Mouse (Mus musculus) erythroblast, adult 5-6 weeks (primary cell): ENCODE data around the gene Cyth1. TPM values are rescaled to one million over a fixed set of nuclear protein-coding genes. Genes with fewer than 3 reads are reported as not detected.

Experiments used
- ATAC-seq: replicated peaks from 2 replicates; pipeline ENCODE4 v1.8.0; 2016; ENCODE audit warnings: moderate number of reproducible peaks, mild to moderate bottlenecking, moderate TSS enrichment, inconsistent platforms; ENCODE audit not compliant: poor library complexity, low FRiP score, severe bottlenecking
- total RNA-seq, 2 experiments: library from RNA; stranded (forward) in 1 of 2; stranded (reverse) in 1 of 2; fragments of 150-400 nt in 1 of 2; fragments of 200-764, 138-1000 nt in 1 of 2; gene quantifications; 2 replicates each; pipeline versions ENCODE4 v1.2.3 to v1.2.4; 2015 to 2017; ENCODE audit warnings: low replicate concordance in 2 of 2

Gene Cyth1
- total RNA-seq, 2 experiments from 2014 or later = 6.0 to 14.4 TPM

DNA sequence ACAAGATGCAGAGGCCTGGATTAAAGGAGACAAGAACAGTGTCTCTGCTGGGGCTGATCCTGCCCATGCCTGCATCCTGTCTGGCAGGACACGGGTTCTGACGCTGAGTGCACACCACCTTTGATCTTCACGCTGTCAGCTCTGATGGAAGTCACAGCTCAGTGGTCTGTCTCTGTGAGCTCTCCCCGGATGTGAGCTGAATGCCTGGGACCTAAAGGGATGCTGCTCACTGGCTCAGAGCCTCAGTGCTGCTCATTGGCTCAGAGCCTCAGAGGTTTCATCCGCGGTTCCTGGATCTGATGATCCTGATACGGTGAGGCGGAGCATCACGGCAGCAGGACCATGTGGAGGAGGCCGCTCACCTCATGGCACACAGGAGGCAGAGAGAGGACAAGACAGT is 86.1 kb downstream of the Cyth1 start:
- no peak for ATAC-seq

DNA sequence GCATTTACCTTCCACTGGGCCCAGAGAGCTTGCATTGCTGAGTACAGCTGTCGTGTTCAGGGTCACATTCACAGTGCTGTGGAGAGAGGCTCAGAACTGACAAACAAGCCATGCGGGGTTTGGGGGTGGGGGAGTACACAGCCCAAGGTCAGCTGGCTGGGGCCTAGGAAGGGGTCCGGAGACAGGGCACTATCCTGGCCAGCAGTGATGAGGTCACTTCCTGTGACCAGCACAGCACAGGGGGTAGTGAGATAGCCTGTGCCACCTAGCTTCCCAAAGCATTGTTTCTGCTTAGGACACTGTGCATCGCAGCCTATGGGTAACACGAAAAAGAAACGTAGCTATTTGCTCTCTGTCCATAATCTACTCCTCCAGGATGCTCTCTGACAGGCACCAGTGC is 87.2 kb downstream of the Cyth1 start:
- no peak for ATAC-seq

DNA sequence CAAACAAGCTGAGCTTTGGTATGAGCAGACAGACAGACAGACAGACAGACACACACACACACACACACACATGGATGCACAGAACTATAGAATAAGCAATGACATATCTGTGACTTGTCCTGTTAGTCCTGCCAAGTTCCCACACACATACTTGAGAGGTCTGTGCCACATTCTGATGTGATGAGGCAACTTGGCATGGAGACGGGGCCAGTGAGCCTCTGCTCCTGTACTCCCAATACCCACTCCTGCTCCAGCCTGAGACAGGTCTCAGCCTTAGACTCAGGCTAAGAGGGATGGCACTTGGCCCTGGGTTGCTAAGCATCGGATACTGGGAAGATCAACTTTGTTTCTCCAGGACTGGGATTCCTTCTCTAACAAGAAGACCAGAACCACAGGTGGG is 87.6 kb downstream of the Cyth1 start:
- no peak for ATAC-seq

DNA sequence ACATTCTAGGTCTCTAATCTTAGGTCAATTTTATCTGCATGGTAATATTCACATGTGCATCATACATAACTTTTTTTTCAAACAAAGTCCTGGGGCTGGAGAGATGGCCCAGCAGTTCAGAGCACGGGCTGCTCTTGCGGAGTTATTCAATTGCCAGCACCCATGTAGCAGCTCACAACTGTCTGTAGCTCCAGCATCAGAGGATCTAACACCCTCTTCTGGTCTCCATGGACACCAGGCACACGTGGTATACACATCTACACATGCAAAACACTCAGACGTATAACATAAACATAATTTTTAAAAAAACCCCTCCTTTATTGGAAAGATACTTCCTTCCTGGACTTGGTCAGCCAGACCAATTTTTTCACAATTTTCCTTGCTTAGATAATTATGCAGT is 89.6 kb downstream of the Cyth1 start:
- ATAC-seq = no peak

DNA sequence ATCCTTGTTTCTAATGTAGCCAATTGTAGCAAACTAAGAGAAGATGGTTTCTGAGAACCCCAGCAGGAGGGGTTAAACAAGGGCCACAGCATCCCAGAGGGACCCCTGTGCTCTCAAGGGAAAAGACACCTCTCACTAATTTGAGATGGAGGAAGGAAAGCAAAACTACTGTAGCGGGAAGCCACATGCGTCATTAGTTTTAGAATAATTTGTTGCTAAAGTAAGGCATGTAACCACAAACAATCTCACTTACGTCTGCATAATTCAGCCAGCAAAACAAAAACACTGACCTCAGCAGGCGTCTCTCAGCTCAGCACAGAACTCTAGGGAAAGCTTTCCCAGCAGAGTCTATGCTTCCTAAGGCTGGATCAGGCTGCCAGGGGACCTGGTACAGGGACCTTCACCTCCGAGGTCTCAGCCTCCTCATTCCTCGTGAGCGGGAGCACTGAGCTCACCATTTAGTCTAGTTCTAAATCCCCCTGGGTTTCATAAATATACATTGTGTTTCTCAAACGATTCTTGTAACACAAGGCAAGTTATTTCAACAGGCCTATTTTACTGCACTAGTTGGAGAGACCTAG is 91.8 kb downstream of the Cyth1 start:
- no peak for ATAC-seq

DNA sequence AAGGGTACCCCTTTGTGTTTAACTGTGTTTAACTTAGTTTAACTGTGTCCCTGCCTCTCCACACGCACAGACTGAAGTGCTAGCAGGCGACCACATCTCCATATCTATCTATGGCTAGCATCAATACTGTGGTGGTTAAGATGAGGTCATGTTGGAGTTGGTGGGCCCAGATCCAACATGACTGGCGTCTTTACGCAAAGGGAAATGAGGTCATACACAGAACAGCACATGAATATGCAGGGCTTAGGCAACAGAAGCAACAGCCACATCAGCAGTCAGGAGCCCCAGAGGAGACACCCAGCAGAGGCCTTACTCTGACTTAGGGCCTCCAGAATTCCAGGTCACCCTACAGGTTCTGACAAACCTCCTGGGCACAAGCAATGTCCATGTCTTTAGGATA is 95.4 kb downstream of the Cyth1 start:
- ATAC-seq = no peak

DNA sequence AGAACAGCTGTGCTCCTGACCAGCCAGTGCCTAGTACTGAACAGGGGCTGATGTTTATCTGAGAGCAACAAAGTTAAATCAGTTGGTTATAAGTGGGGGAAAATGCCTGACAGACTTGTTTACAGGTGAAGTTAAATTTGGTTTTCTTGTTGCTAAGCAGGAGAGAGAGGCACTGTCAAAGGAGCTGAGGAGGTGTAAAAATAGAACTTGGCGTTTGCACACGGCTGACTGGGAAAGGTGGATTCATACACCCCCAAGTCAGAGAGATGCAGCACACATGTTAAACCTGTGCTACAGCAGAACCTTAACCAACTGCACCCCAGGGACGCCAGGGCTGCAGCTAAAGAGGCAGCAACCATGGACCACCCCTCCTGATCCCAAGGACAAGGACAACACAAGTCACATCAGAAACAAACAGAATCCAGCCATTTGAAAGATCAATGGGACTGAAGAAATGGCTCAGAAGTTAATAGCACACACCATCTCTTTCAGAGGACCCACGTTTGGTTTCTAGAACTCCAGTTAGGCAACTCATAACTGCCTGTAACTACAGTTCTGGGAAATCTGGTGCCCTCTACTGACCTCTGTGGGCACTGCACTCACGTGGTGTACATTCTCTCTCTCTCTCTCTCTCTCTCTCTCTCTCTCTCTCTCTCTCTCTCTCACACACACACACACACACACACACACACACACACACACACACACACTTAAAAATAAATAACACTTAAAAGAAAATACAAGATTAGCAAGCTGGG is 96.8 kb downstream of the Cyth1 start:
- no peak for ATAC-seq

DNA sequence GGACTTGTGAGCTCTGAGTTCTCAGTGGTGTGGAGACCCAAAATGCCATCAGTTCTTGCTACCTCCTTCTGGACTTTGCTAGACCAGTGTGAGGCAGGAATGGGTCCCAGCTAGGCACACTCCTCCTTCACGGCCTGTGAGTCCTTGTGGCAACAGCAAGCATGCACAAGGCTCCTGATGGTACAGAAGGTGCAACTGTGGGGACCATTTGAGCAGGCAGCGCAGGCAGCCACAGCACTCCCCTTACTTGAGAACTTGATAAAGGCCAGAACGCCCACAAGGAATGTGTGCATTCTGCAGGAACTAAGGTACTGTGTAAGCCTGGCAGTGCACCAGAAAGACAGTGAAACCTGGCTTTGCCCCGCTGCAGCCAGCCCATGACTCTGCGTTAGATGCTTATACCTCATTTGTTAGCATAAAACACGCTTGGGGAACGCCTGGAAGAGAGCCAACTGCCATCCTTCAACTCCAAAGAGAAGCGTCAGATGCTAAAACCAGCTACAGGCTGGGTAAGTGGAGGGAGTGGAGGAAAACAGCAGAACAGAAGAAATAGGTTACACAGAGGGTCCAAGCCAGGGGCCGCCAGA is 98.2 kb downstream of the Cyth1 start:
- ATAC-seq = no peak

DNA sequence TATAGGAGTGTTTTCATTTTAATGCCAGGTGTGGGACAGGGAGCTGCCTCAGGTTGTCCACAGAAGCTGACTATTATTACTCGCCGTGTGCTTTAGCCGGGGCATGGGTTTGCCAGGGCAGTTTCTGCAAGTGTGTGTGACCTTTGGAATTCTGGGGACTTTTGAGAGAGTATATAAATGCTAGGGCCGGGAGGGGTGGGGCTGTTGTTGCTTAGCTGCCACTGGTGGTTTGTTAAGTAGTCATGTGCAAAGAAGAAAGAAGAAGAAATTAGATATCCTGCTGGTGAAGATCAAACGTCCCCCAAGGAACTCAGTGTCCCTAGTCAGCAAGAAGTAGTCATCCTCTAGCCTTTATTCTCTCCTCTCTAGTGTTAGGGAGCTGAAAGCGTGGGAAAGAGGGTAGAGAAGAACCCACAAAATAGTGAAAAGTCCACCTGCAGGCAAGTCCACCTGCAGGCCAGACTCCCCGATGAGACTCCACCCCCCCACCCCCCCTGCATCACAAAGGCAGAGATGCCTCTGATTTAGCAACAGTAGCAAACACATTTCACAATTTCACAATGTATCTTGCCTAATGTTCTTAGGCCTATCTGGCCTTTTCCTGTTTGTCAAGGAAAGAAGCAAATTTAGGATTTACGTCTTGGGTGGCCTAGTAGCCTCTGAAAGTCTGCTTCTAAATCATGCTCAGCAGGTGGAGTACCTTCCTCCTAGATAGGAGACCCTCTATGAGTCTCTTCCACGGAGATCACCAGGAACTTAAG is 100.3 kb downstream of the Cyth1 start:
- no peak for ATAC-seq

DNA sequence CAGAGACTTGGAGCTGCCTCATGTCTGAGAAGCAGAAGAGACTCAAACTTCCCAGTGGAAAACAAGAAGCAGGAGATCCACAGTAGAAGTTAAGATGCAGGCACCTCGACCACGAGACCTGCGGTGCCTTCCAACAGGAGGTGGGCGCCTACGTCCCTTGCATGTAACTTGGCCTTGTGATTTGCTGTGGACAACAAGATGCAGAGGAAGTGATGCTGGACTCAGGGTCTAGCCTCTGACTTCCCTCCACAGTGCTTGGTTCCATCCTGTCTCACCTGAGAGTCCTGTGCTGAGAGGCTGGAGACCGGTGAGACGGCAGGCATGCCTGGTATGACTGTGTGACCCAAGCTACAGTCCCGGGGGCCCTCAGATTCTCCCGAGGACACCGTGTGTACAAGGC is 101.9 kb downstream of the Cyth1 start:
- no peak for ATAC-seq

DNA sequence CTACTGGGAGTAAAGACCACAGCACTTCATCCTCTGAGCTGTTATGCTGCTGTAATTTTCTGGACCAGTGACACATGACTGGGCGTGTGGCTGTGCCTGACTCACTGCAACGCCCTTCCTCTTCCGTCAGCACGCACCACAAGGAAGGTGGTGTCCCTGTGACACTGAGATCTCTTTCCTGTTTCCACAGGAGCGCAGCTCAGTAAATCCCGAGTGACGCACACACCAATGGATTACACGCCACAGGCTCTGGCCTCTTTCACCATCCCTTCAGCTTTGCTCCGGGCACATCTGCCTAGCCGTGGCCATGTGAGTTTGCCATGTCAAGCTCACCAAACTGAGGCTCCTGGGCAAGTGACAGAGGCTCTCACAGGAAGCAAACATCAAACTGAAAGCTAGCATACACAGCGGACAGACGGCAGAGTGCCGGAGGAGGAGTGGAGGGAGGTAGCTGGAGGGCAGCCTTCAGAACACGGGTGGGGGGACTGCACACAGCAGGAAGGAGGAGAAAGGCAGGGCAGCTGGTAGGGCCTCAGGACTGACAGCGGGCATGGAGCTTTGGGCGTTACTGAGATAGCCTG is 102.5 kb downstream of the Cyth1 start:
- ATAC-seq = no peak

DNA sequence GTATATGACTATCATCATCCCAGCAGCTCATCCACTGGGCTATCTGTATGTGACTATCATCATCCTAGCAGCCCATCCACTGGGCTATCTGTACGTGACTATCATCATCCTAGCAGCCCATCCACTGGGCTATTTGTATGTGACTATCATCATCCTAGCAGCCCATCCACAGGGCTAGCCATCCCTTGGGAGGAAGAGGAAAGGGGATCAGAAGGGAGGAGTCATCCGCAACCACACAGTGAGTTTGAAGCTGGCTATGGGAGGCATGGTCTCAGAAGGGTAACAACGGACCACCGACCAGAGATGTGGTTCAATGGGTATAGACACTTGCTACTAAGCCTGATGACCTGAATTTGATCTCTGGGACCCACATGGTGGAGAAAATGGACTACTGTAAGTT is 103.3 kb downstream of the Cyth1 start:
- ATAC-seq = no peak

DNA sequence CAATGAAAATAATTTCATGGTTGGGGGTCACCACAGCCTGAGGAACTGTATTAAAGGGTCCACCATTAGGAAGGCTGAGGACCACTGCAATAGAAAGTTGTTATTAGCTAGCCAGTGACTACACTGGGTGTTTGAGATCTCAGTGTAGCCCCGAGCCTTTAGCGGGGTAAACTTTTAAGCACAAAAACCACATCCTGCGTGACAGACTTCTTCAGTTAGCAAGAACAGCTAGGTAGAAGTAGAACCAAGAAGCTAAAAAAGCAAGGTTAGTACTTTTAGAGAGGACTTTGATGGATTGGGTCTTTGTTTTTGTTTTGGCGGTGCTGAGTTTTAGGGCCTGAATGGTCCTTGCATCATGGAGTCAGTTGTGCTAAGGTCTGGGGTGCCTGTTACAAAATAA is 104.7 kb downstream of the Cyth1 start:
- no peak for ATAC-seq

DNA sequence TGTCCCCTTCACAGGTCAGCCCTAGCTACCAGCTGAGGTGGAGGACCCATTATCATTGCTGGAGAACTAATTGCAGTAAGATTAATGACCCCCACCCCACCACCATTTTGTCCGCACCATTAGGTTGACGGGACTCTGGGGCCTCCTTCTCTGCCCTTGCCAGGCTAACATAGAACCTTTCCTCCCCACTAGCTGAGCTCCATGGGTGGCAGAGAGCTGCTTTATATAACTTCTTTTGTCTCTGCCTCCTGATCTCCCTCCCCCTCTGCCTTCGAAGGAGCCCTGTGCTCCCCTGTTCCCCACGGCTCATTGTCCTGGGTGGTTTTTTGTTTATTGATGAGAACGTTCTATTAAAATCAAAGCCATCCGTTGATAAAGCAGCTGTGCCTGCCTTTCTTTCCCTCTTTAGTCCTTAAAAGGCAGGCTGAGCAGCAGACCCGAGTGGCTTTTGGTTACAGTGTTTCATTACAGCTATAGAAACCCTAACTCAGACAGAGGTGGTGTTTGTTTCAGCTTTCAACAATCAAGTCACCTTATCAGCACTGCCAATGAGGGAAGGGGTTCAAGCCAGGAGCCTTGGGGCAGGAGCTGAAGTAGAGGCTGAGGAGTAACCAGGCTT is 105.7 kb downstream of the Cyth1 start:
- no peak for ATAC-seq

DNA sequence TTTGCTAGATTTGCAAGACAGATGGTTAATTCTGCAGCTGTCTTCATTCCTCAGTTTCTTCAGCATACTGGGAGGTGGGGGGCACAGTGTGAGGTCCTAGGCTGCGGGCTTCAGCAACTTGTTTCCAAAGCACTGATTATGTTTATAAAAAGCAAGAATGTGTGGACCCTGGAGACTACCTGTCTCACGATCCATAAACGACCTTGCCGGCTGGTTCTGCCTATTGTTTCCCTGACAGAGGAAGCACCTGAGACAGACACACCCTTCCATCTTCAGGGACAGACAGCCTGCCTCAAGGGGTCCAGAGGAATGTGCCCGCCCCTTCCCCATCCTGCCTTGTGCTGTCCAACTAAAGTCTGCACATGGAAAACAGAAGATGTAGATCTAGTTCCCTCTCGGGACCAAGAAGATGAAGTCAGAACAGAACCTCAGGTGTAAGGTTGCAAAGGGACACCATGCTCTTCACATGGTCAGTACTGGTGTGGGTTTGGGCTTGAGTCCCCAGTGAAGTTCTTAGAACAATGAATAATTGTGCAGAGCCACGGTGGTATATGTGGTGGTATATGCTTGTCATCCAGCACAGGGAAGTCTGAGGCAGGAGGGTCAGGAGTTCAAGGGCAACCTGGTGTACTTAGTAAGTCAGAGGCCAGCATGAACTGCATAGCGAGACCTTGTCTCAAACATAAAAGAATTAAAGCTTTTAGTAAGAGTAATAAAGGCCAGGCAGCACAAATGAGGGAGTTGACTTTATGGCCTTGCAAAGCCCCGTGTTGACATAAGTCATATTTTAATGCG is 107.4 kb downstream of the Cyth1 start:
- no peak for ATAC-seq

DNA sequence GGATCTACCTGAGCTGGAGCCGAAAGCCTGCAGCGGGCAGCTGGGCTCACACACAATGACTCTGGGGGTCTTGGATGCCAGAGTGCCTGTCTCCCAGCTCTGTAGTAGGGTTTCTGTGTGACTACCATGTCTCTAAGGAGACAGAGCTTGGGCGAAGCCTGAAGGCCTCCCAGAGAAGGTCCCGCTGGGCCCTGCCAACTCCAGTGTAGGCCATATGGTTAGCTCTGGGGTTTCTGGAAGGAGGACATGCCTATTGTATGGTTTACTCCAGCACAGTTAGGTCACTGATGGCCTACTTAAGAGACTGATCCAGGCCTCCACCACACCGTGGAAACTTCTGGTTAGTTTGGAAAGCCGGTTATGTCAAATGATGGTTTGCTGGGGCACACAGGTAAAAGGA is 110.0 kb downstream of the Cyth1 start:
- ATAC-seq = no peak

DNA sequence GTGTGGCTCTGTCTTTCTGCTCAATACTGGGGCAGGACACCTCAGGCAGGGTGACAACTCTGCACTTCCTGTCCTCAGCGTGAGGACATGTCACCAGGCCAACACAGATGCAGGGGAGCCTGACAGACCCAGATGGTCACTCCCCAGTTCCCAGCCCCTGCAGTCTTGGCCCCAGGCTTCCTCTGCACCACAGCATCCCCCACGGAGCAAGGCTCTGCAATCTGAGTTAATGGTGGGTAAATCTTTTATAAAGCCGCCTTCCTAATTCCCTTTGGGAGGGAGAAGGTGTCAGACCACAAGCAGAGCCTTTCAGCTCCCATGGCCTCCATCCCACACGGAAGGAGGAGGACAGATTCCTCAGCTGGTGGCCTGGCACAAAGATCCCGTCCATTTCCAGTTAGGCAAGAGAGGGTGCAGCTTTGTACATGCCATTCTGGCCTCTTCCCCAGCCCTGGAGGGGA is 112.2 kb downstream of the Cyth1 start:
- no peak for ATAC-seq

DNA sequence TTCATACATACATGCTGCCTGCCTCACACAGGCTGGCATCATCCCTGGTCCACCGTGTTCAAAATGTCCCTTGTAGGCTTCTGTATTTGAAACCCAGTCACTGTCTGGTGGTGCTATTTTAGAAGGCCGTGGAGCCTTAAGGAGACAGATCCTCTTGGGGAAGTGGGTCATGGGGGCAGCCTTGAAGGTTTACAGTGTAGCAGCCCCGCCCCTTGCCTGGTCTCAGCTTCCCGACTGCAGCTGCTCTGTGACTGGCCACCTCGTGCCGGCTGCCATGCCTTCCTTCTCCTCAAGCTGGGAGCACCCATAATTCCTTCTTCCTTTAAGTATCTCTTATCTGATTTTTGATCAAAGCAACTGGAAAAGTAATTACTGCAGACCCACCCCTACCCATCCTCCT is 113.1 kb downstream of the Cyth1 start:
- ATAC-seq = no peak

DNA sequence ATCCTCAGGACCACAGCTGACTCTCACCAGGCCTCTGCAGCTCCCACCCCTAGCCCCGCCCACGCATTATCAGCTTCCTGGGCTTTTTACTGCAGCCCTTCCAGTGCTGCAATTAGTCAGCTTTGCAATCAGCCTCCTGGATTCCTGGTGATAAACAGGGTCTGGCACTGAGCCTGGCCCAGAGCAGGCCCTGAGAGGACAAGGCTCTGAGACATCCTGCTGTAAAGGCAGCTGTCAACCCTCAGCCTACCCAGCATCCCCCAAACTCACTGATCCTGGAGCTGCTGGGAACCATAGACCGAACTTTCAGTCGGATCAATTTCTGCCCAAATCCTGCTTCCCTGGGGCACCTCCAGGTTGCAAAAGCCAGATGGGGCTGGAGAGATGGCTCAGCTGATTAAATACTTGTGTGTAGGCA is 114.6 kb downstream of the Cyth1 start:
- ATAC-seq = peak; percentile 43; the same call in 1 of the 2 replicates
